ENCODE assay signal across 8 mouse cellular contexts in genomic region chr12:80002474-80003125, GRCm38 (mm10).
DNase-seq lines count a peak whose midpoint lies in the region; ATAC-seq lines count a peak whose summit lies in the region.
"Had no signal": no experiment of that assay in that cellular context is flagged by ENCODE, and none has a peak within 500 bp of the region (broad histone marks: within the 10 kb centered on the region; RNA-seq: fewer than 3 reads in every experiment).

No protein-coding gene starts in this region.

- peaks cover 51% of the 10 kb centered on the region for H3K4me1 ChIP-seq in kidney, embryonic 15.5 days
- H3K4me1 ChIP-seq in midbrain, embryonic 15.5 days: no peaks in the 10 kb centered on the region

- no peak for DNase-seq in kidney, postnatal 10 days
- peak; percentile 15 to 21 for DNase-seq in cerebellum, adult 18-20 months
- peak; percentile 27 to 31 for DNase-seq in cerebellum, postnatal 36 days
- DNase-seq in spleen, postnatal 10 days (ENCODE audit: low spot score in 2 of 2): no peak

- 60% methylated on average over 13 of the region's 13 CpGs for WGBS in kidney, embryonic 15.5 days
- WGBS in midbrain, embryonic 15.5 days: 67% methylated on average over 13 of the region's 13 CpGs

- no peak overlapping the region for H3K4me3 ChIP-seq in kidney, embryonic 15.5 days (replicated peaks)
- no peak overlapping the region for H3K4me3 ChIP-seq in midbrain, embryonic 15.5 days

- no peaks in the 10 kb centered on the region for H3K27me3 ChIP-seq in kidney, embryonic 15.5 days
- no peaks in the 10 kb centered on the region for H3K27me3 ChIP-seq in midbrain, embryonic 15.5 days (replicated peaks)
- H3K27me3 ChIP-seq: Patski had no signal

- H3K27ac ChIP-seq in kidney, embryonic 15.5 days: peak overlapping the region; percentile 86
- 0 out of 2 replicates have a peak overlapping the region, but pooled peaks have one; percentile 27 for H3K27ac ChIP-seq in midbrain, embryonic 15.5 days

- H3K36me3 ChIP-seq in kidney, embryonic 15.5 days: no peaks in the 10 kb centered on the region
- H3K36me3 ChIP-seq in midbrain, embryonic 15.5 days (replicated peaks): no peaks in the 10 kb centered on the region

- H3K4me2 ChIP-seq in kidney, embryonic 15.5 days: no peak overlapping the region
- H3K4me2 ChIP-seq in midbrain, embryonic 15.5 days: no peak overlapping the region

- ATAC-seq in kidney, embryonic 15.5 days (replicated peaks; ENCODE audit: low FRiP score): no peak
- 0 out of 2 replicates have a peak, but pooled peaks have one; percentile 11 for ATAC-seq in midbrain, embryonic 15.5 days (replicated peaks)
- ATAC-seq in megakaryocyte-erythroid progenitor cell, adult 5-6 weeks (replicated peaks; ENCODE audit: low FRiP score, low TSS enrichment, poor library complexity, severe bottlenecking): no peak
- ATAC-seq: Patski had no signal

- no peak overlapping the region for H3K9ac ChIP-seq in kidney, embryonic 15.5 days
- H3K9ac ChIP-seq in midbrain, embryonic 15.5 days: no peak overlapping the region

- H3K9me3 ChIP-seq in kidney, embryonic 15.5 days (replicated peaks): no peaks in the 10 kb centered on the region
- no peaks in the 10 kb centered on the region for H3K9me3 ChIP-seq in midbrain, embryonic 15.5 days

Comparison
In these comparisons a context has a peak if more than half of its experiments do, and no peak if none do; other contexts are left out.
1. DNase-seq: peak in cerebellum, adult 18-20 months (2 of 2) and cerebellum, postnatal 36 days (2 of 2); none in kidney, postnatal 10 days (single experiment) and spleen, postnatal 10 days (0 of 2).